Mouse (Mus musculus) myocyte (in vitro differentiated cells): ENCODE results near the gene Sobp. TPM values are rescaled to one million over a fixed set of nuclear protein-coding genes. Genes with fewer than 3 reads are reported as not detected.

Source experiments
- H3K27me3 ChIP-seq: one replicate; pipeline ENCODE4 v1.6.1; 2011; ENCODE audit not compliant: control insufficient read depth, insufficient read depth, insufficient read length
- H3K36me3 ChIP-seq: one replicate; pipeline ENCODE4 v1.6.1; 2011; ENCODE audit not compliant: control insufficient read depth, insufficient read depth
- H3K4me2 ChIP-seq: one replicate; pipeline ENCODE4 v1.6.1; 2011; ENCODE audit warnings: low read depth, control low read depth
- H3K4me3 ChIP-seq: one replicate; pipeline ENCODE4 v1.5.1; 2011; ENCODE audit warnings: mild to moderate bottlenecking, control low read depth, moderate library complexity
- H3K79me2 ChIP-seq: one replicate; pipeline ENCODE4 v1.6.1; 2011; ENCODE audit not compliant: control insufficient read depth, insufficient read depth
- H3ac ChIP-seq: one replicate; pipeline ENCODE4 v1.6.1; 2011; ENCODE audit not compliant: control insufficient read depth, insufficient read length
- CEBPB ChIP-seq: IDR thresholded peaks from 2 replicates; pipeline ENCODE4 v1.6.1; 2011; ENCODE audit warnings: mild to moderate bottlenecking, moderate library complexity; ENCODE audit not compliant: poor library complexity, insufficient read depth, severe bottlenecking
- E2F4 ChIP-seq: IDR thresholded peaks from one replicate; pipeline ENCODE4 v1.6.1; 2011; ENCODE audit warnings: mild to moderate bottlenecking, control low read depth, moderate library complexity; ENCODE audit not compliant: insufficient read depth
- MAX ChIP-seq: IDR thresholded peaks from one replicate; pipeline ENCODE4 v1.6.1; 2011; ENCODE audit warnings: low read depth, mild to moderate bottlenecking, control low read depth
- MYOD1 ChIP-seq, 3 experiments: IDR thresholded peaks; one replicate each; pipeline ENCODE4 v1.6.1; 2011; ENCODE audit warnings: control low read depth in 2 of 3, low read depth in 2 of 3, mild to moderate bottlenecking in 2 of 3, moderate library complexity in 1 of 3; ENCODE audit not compliant: insufficient read length in 2 of 3, control insufficient read depth in 1 of 3
- MYOG ChIP-seq, 3 experiments: IDR thresholded peaks; one replicate each; pipeline ENCODE4 v1.6.1; 2011; ENCODE audit warnings: control low read depth in 2 of 3, low read depth in 2 of 3, mild to moderate bottlenecking in 2 of 3; ENCODE audit not compliant: insufficient read length in 2 of 3, control insufficient read depth in 1 of 3, insufficient read depth in 1 of 3
- POLR2A ChIP-seq: IDR thresholded peaks from one replicate; pipeline ENCODE4 v1.6.1; 2011; ENCODE audit warnings: low read depth, mild to moderate bottlenecking, control low read depth, moderate library complexity; ENCODE audit not compliant: insufficient read length
- POLR2AphosphoS2 ChIP-seq: IDR thresholded peaks from one replicate; pipeline ENCODE4 v1.6.1; 2011; ENCODE audit warnings: low read depth, control low read depth; ENCODE audit not compliant: insufficient read length
- REST ChIP-seq: IDR thresholded peaks from one replicate; pipeline ENCODE4 v1.6.1; 2011; ENCODE audit warnings: mild to moderate bottlenecking, control low read depth, moderate library complexity; ENCODE audit not compliant: insufficient read depth, insufficient read length
- SRF ChIP-seq: IDR thresholded peaks from one replicate; pipeline ENCODE4 v1.6.1; 2011; ENCODE audit warnings: low read depth; ENCODE audit not compliant: control insufficient read depth, insufficient read length
- TCF12 ChIP-seq: IDR thresholded peaks from one replicate; pipeline ENCODE4 v1.6.1; 2011; ENCODE audit warnings: mild to moderate bottlenecking, control low read depth; ENCODE audit not compliant: poor library complexity, insufficient read depth, severe bottlenecking
- TCF3 ChIP-seq: IDR thresholded peaks from one replicate; pipeline ENCODE4 v1.6.1; 2011; ENCODE audit warnings: low read depth, control low read depth; ENCODE audit not compliant: insufficient read length
- USF1 ChIP-seq: IDR thresholded peaks from one replicate; pipeline ENCODE4 v1.6.1; 2011; ENCODE audit warnings: low read depth, mild to moderate bottlenecking, control low read depth, moderate library complexity
- polyA plus RNA-seq: library from polyadenylated mRNA; unstranded; fragments of >200 nt; fragmentation: generic; extraction: Trizol; gene quantifications from one replicate; pipeline ENCODE4 v1.2.1, GENCODE M21; 2012; ENCODE audit warnings: missing spikeins

The Sobp gene
- polyA plus RNA-seq, 1 experiment, result 3.2 TPM

- no peaks in the 10 kb centered on the region for H3K79me2 ChIP-seq
- no peak overlapping the region for H3K4me3 ChIP-seq
- TF ChIP-seq MYOG (IDR thresholded peaks at IDR 0.05; ENCODE audit: control insufficient read depth in 1 of 3, insufficient read depth in 1 of 3, insufficient read length in 2 of 3, low read depth in 2 of 3) (no peak), POLR2A (no peak), TCF3 (no peak), CEBPB (no peak), MYOD1 (IDR thresholded peaks at IDR 0.05; ENCODE audit: control insufficient read depth in 1 of 3, insufficient read length in 2 of 3, low read depth in 2 of 3) (no peak), TCF12 (no peak), POLR2AphosphoS2 (no peak), REST (no peak), USF1 (no peak), SRF (no peak), E2F4 (no peak), MAX (no peak)
- no peak overlapping the region for H3K4me2 ChIP-seq
- no peaks in the 10 kb centered on the region for H3K27me3 ChIP-seq
- H3ac ChIP-seq, result no peak overlapping the region
- H3K36me3 ChIP-seq, result no peaks in the 10 kb centered on the region
Observed at GRCm38 (mm10) chr10:43036646-43037454, 137.5 kb downstream of the Sobp start.

- no peaks in the 10 kb centered on the region for H3K27me3 ChIP-seq
- H3K4me3 ChIP-seq, result no peak overlapping the region
- no peaks in the 10 kb centered on the region for H3K36me3 ChIP-seq
- no peaks in the 10 kb centered on the region for H3K79me2 ChIP-seq
- TF ChIP-seq SRF (no peak), TCF12 (no peak), E2F4 (no peak), USF1 (no peak), CEBPB (no peak), POLR2A (no peak), MYOG (IDR thresholded peaks at IDR 0.05; ENCODE audit: control insufficient read depth in 1 of 3, insufficient read depth in 1 of 3, insufficient read length in 2 of 3, low read depth in 2 of 3) (no peak), TCF3 (no peak), MAX (no peak), POLR2AphosphoS2 (no peak), REST (no peak), MYOD1 (IDR thresholded peaks at IDR 0.05; ENCODE audit: control insufficient read depth in 1 of 3, insufficient read length in 2 of 3, low read depth in 2 of 3) (no peak)
- no peak overlapping the region for H3ac ChIP-seq
- no peak overlapping the region for H3K4me2 ChIP-seq
Observed at GRCm38 (mm10) chr10:43035579-43035978, 138.8 kb downstream of the Sobp start.

- Histone ChIP-seq H3K79me2 (no peaks in the 10 kb centered on the region), H3K36me3 (no peaks in the 10 kb centered on the region), H3K4me3 (no peak overlapping the region), H3K27me3 (no peaks in the 10 kb centered on the region), H3ac (no peak overlapping the region), H3K4me2 (peak overlapping the region; percentile 12)
- TF ChIP-seq REST (no peak), USF1 (no peak), CEBPB (no peak), POLR2A (no peak)
Observed at GRCm38 (mm10) chr10:43034811-43035210, 139.5 kb downstream of the Sobp start.

- H3K4me3 ChIP-seq, result no peak overlapping the region
- no peaks in the 10 kb centered on the region for H3K27me3 ChIP-seq
- no peaks in the 10 kb centered on the region for H3K36me3 ChIP-seq
- no peak for TF ChIP-seq SRF
- no peak for TF ChIP-seq E2F4
- no peak for TF ChIP-seq USF1
- TF ChIP-seq POLR2A, result no peak
- TF ChIP-seq MAX, result no peak
- TF ChIP-seq CEBPB, result no peak
- TF ChIP-seq MYOG (IDR thresholded peaks at IDR 0.05; ENCODE audit: control insufficient read depth in 1 of 3, insufficient read depth in 1 of 3, insufficient read length in 2 of 3, low read depth in 2 of 3), result no peak
- TF ChIP-seq REST, result no peak
- TF ChIP-seq TCF12, result no peak
- TF ChIP-seq MYOD1 (IDR thresholded peaks at IDR 0.05; ENCODE audit: control insufficient read depth in 1 of 3, insufficient read length in 2 of 3, low read depth in 2 of 3), result no peak
- no peak for TF ChIP-seq POLR2AphosphoS2
- no peak for TF ChIP-seq TCF3
- no peak overlapping the region for H3K4me2 ChIP-seq
- no peaks in the 10 kb centered on the region for H3K79me2 ChIP-seq
- H3ac ChIP-seq, result no peak overlapping the region
Observed at GRCm38 (mm10) chr10:43033481-43034248, 140.7 kb downstream of the Sobp start.

DNA sequence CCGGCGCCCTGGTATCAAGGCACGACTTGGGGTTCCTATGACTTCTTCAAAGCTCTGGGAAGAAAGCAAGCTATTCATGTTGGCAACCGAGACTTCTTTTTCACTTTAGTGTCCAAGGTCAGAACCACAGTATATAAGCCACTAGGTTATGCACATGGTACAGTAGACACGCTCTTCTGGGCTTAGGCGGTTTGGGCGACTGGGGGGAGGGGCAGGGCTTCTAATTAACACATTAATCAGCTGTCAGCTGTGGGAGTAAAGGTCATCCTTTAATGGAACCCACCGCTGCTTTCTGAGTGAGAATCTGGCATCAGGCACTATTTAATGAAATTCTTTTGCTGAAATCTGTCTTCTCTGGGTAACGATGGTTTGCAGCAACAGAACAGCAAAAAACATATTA, 147.3 kb downstream of the Sobp start:
- no peaks in the 10 kb centered on the region for H3K36me3 ChIP-seq
- no peak for TF ChIP-seq USF1
- TF ChIP-seq MYOD1 (IDR thresholded peaks at IDR 0.05; ENCODE audit: control insufficient read depth in 1 of 3, insufficient read length in 2 of 3, low read depth in 2 of 3), result no peak
- no peak for TF ChIP-seq SRF
- TF ChIP-seq TCF3, result no peak
- TF ChIP-seq TCF12, result no peak
- no peak for TF ChIP-seq POLR2A
- no peak for TF ChIP-seq MAX
- TF ChIP-seq E2F4, result no peak
- no peak for TF ChIP-seq MYOG (IDR thresholded peaks at IDR 0.05; ENCODE audit: control insufficient read depth in 1 of 3, insufficient read depth in 1 of 3, insufficient read length in 2 of 3, low read depth in 2 of 3)
- no peak for TF ChIP-seq REST
- TF ChIP-seq POLR2AphosphoS2, result no peak
- no peak for TF ChIP-seq CEBPB
- no peaks in the 10 kb centered on the region for H3K27me3 ChIP-seq
- H3K4me2 ChIP-seq, result no peak overlapping the region
- no peak overlapping the region for H3K4me3 ChIP-seq
- H3ac ChIP-seq, result no peak overlapping the region
- no peaks in the 10 kb centered on the region for H3K79me2 ChIP-seq
